Mouse (Mus musculus): ENCODE data around the gene Dusp6.

Gene Dusp6

DNA sequence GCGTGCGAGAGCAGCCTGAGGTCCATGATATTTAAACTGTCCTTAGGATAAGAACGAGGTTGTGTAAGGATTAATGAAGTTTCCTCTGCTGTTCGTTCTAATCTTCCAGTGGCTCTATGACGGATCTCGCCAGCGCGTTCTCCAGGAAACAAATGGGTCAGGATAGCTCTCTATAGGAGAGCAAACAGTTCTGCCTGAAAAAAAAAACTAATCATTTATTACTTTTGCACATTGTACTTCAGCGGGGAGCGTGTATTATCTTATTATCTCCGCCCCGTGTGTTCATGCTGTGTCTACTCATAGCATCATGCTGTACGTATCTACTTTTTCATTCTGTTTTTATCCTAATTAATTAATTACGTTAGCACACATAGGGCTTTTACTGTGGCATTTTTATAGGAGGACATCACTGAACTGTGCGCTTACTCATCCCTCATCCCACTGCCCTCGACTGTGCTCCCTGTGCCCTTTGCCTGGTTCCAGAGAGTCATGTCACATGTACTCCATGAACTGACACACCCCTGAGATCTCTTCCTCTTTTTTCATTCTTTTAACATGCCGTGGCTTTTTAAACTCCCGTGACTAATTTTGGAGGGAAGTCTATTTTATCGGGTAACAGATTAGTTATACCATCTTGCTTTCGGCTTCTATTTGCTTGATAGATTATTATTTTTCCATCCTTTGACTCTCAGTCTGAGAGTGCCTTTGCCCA lies 16.1 kb upstream of the Dusp6 start:
- DNase-seq (ENCODE audit: low read depth, low spot score), result no peak

- DNase-seq (ENCODE audit: low read depth, low spot score), result no peak
Measured at GRCm38 (mm10) chr10:99250874-99251281, 12.2 kb upstream of the Dusp6 start.

DNA sequence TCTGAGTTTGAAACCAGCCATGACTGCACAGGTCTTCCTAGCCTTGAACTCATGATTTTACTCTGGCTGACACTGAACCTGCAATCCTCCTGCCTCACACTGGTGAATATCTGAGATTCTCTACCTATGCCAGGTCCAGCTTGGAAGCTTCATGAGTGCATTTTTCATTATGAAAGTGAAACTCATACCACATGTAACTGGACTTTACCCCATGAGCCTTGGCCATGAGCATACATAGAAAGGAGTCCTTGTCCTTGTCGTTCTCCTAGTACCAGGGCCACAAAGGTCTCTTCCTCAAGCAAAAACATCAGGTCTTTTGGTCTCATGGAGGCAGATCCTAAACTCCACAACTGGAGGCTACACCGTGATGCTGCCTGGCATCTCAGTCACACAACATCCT lies 9.6 kb upstream of the Dusp6 start:
- DNase-seq (ENCODE audit: low read depth, low spot score), result no peak

DNA sequence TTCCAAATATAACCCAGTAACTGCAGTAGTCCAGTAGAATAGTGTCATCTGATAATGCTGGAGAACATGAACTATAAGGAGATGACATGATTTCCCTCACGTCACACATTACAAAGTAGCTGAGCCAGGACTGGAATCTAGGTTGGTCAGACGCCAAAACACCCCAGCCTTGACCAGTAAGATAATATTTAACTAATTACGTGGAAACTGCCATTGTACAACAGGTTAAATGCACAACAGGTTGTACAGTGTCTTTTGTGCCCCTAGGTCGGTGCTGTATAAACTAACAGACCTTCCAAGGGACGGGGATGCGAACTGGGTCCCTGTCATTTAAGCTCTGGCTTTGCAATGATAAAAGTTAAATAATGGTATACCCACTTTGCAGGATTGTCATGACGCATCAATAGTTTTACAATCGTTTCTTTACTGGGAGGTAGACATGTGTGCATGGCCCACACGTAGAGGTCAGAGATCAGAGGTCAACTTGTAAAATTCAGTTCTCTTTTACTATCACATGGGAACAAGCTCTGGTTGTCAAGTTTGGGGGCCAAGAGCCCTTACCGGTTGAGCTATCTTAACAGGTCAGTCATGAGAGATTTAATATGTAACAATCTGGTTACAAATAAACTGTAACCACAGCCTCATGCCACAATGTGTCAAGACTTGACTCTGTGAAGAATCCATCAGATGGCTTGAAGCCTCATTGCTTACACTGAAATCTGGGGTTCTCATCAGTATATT lies 7.0 kb upstream of the Dusp6 start:
- no peak for DNase-seq (ENCODE audit: low read depth, low spot score)

DNA sequence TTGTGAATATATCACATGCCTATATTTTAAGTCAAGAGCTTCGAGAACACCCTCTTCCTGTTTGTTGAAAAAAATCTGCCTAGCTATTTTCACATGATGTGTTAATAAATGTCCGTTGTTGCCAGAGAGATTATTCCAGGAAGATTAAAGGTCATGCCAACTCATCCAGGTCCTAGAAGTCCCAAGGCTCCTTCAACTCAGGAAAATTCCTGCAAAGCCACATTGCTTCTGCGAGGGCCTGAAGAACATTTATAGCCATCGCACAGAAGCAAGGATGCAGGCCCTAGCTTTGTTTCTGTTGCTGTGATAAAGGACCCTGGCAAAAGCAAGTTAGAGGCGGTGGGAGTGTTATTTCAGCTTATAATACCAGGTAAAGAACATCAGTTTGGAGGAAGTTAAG lies 5.5 kb upstream of the Dusp6 start:
- no peak for DNase-seq (ENCODE audit: low read depth, low spot score)

- no peak for DNase-seq (ENCODE audit: low read depth, low spot score)
Measured at GRCm38 (mm10) chr10:99259840-99260239, 3.2 kb upstream of the Dusp6 start.

GRCm38 (mm10) chr10:99261151-99261635 lies 1.8 kb upstream of the Dusp6 start:
- DNase-seq (ENCODE audit: low read depth, low spot score), result no peak

DNA sequence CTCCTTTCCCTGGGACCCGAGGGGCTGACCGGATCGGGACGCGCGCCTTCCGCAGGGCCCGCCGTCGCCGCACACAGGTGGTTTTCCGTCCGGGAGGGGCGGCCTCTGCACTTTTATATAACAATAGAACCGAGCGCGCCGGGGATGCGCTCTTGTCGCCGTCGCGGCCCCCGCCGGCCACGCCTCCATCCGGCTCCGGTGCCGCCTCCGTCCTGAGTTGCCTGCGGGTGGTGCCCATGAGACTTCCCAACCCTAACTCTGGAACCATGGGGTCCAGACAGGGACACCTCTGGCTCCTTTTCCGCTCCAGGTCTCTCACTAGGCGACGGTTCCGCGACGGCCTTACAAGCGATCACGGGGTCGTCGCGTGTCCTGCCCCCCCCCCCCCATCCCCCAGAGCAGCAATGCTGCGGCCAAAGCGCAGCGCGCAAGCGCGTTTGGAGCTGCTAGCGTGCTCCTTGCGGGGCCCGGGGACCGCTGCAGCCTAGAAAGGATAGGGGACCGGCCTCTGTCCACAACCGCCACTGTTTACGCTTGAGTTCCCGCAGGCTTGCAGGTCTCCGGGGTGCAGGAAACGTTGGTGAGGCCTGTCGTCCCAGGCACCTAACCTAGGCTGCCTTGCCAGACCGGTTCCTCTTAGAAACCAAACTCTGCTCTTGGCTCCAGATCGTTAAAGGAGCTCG lies 1.3 kb upstream of the Dusp6 start:
- no peak for DNase-seq (ENCODE audit: low read depth, low spot score)

DNA sequence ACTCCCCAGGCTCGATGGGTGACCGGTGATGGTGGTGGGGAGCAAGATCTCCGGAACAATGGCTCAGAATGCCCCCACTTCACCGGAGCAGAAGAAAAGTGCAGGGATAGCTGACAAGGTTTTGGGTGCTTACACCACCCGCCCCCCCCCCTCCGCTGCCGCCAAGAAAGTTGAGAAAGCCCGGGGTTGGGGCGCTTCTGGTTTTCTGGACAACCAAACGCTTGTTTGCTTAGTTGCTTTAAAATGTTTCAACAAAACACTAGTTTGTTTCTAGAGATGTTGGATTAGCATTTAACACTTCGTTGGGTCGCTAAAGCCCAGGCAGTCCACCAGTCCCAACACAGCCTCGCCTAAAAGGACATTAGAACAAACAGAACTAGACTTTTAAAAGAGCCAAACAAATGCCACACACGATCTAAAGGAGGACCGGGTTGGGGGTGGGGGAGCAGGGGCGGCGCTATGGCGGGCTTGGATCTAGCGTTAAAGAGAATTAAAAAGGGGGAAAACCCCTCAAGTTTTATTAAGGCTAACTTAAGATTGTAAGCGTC lies 638 bp upstream of the Dusp6 start:
- DNase-seq (ENCODE audit: low read depth, low spot score), result no peak

- no peak for DNase-seq (ENCODE audit: low read depth, low spot score)
Measured at GRCm38 (mm10) chr10:99263419-99264221, 589 bp downstream of the Dusp6 start.

DNA sequence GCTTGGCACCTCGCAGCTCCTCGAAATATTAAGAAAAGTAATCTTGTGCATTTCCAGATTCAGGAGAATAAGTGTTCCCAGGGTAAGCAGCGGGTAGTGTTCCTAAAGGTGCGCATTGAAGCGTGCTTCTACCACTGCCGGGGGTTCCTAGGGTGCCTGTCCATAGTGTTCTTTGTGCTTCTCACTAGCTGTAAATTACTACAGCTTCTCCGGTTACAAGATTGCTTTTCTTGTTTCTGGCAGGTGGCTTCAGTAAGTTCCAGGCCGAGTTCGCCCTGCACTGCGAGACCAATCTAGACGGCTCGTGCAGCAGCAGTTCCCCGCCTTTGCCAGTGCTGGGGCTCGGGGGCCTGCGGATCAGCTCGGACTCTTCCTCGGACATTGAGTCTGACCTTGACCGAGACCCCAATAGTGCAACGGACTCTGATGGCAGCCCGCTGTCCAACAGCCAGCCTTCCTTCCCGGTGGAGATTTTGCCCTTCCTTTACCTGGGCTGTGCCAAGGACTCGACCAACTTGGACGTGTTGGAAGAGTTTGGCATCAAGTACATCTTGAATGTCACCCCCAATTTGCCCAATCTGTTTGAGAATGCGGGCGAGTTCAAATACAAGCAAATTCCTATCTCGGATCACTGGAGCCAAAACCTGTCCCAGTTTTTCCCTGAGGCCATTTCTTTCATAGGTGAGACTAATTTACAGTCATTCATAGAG lies 1.4 kb downstream of the Dusp6 start:
- no peak for DNase-seq (ENCODE audit: low read depth, low spot score)

DNA sequence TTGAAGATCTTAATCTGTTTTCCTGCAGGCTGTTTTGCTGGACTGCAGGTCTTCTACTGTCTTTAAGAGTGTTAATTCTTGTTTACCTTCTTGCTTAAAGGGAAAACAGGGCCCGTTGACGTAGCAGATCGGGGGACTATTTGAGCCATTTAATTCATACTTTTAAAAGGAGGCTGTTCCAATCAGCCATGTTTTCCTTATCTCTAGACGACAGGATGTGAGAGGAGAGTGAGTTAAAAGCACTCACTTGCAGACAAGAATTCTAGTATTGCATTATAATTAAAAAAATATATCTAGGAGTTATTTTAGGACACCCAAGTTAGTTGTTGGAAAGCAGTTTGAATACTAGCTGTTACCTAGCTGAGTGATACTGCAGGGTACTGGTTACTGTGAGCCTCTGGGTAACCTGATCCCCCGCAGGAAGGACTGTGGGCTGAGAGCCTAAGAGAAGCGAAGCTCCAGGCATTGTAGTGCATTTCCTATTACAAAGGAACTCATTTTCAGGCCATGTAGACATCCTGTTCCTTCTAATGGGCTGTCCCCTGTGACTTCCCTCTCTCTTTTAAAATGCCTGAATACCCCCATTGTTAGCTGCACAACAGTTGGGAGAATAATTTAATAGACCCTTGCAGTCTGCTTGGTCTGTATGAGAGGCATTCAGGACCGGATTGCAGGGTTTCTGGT lies 2.1 kb downstream of the Dusp6 start:
- no peak for DNase-seq (ENCODE audit: low read depth, low spot score)

GRCm38 (mm10) chr10:99266025-99266424 lies 3.0 kb downstream of the Dusp6 start:
- DNase-seq (ENCODE audit: low read depth, low spot score), result no peak

GRCm38 (mm10) chr10:99267621-99268020 lies 4.6 kb downstream of the Dusp6 start:
- no peak for DNase-seq (ENCODE audit: low read depth, low spot score)

DNA sequence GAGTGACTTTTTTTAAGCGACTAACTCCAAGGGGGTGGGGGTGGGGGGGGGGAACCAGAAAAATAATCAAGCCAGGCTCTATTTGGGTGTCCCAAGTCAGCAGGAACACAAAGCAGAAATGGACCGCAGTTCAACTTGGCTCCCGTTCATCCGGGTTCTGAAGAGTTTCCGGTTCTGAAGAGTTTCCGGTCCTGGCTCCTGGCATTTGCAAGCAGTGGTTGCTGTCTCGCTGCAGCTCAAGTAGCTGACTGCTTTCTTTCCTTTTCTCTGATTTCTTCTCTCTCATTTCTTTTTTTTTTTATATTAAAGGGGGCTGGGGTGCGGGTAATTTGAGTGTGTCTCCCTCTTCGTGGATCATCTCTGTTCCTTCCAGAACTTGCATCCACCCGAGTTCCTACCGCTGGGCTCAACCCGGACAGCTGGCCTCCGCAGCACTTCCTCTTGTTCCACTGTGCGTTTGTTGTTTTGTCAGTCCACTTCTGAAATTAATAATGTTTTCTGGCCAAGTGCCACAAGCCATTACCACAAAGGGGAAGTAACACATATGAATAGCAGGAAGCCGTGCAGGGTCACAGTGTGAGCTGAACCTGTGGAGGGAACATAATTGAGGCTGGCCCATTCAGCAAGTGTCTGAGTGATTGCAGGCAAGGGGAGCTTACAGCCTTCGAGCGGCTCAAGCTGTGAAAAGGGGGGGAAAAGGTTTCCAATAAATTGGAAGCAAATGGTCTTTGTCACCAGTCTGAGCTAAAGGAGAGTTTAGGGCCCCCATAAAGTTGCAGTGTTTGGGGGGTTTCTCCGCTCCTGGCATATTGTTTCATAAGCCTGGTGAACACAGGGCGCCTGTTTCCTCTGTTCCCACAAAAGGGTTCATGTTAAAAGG lies 5.6 kb downstream of the Dusp6 start:
- no peak for DNase-seq (ENCODE audit: low read depth, low spot score)

GRCm38 (mm10) chr10:99269301-99269701 lies 6.3 kb downstream of the Dusp6 start:
- no peak for DNase-seq (ENCODE audit: low read depth, low spot score)

GRCm38 (mm10) chr10:99269704-99270103 lies 6.7 kb downstream of the Dusp6 start:
- DNase-seq (ENCODE audit: low read depth, low spot score), result no peak

GRCm38 (mm10) chr10:99270406-99270805 lies 7.4 kb downstream of the Dusp6 start:
- DNase-seq (ENCODE audit: low read depth, low spot score), result no peak

DNA sequence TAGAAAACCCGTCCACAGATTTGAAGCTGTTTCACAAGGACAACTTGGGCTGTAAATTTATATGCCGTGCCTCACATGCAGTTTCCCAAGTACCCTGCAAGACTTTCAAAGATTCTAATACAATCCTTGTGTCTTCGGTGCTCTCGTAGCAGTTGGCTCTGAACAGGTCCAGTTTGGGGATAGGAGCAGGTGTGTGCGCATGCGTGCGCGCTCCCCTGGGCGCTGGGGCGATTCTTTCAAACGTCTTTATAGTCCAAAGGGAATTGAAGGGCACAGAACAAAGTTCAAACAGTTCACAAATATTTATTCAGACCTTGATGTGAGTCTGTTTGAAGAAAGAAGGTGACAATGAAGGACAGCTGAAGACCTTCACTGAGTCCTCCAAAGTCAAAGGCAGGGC lies 8.0 kb downstream of the Dusp6 start:
- no peak for DNase-seq (ENCODE audit: low read depth, low spot score)

Data from retina, adult 2 months (tissue).